Mouse (Mus musculus) neural tube, embryonic 12.5 days (tissue): Measurements from ENCODE around the gene Srebf2. TPM values are rescaled to one million over a fixed set of nuclear protein-coding genes. Genes with fewer than 3 reads are reported as not detected.
"Not testable (repeated sequence)": the region's sequence is repeated elsewhere in the genome, so short reads cannot be mapped to it uniquely, and the experiment has no call there.

ENCODE experiments used
- ATAC-seq: fragments of 200-750 bp; cut with Nextera tagmentation; 2 replicates; pipeline ENCODE4 v1.8.0; 2017; ENCODE audit warnings: low read depth, mild to moderate bottlenecking, moderate TSS enrichment, moderate library complexity; ENCODE audit not compliant: low FRiP score
- H3K27ac ChIP-seq: fragments of 300-500 bp; sonication (generic); 2 replicates; pipeline ENCODE4 v1.5.1; 2016
- H3K27me3 ChIP-seq: fragments of 300-500 bp; sonication (generic); replicated peaks from 2 replicates; pipeline ENCODE4 v1.6.1; 2016; ENCODE audit warnings: mild to moderate bottlenecking
- H3K36me3 ChIP-seq: fragments of 300-500 bp; sonication (generic); 2 replicates; pipeline ENCODE4 v1.6.1; 2016; ENCODE audit warnings: mild to moderate bottlenecking
- H3K4me1 ChIP-seq: fragments of 300-500 bp; sonication (generic); 2 replicates; pipeline ENCODE4 v1.6.1; 2016
- H3K4me2 ChIP-seq: fragments of 300-500 bp; sonication (generic); replicated peaks from 2 replicates; pipeline ENCODE4 v1.6.1; 2016; ENCODE audit warnings: mild to moderate bottlenecking
- H3K4me3 ChIP-seq: fragments of 300-500 bp; sonication (generic); 2 replicates; pipeline ENCODE4 v1.5.1; 2016
- H3K9ac ChIP-seq: fragments of 300-500 bp; sonication (generic); 2 replicates; pipeline ENCODE4 v1.6.1; 2016; ENCODE audit warnings: mild to moderate bottlenecking
- H3K9me3 ChIP-seq: fragments of 300-500 bp; sonication (generic); 2 replicates; pipeline ENCODE4 v1.6.1; 2016; ENCODE audit warnings: mild to moderate bottlenecking
- WGBS: fragments of 180-500 bp; shearing (Covaris S2); methylation state at CpG from one replicate; pipeline ENCODE4 v1.1.7; 2016; 5-methylcytosine and 5-hydroxymethylcytosine counted together
- polyA plus RNA-seq: library from polyadenylated mRNA; unstranded; fragments of >200 nt; fragmentation: Nextera tagmentation; extraction: Ambion mirVana; gene quantifications from 2 replicates; pipeline ENCODE4 v1.2.1, GENCODE M21; 2016

Srebf2 gene
- 238 and 239 TPM in 2 replicates for polyA plus RNA-seq

- ATAC-seq, result peak; percentile 96
These were observed at the start of gene Srebf2 for GRCm38 (mm10) chr15:82146770-82147610. Gene Srebf2, plus strand, starts transcription at chr15:82147181.

GRCm38 (mm10) chr15:82106953-82107555, 39.9 kb upstream of the Srebf2 start:
- H3K4me3 ChIP-seq, result no peak overlapping the region

More at GRCm38 (mm10) chr15:82146770-82147610, at the start of gene Srebf2:
- Histone ChIP-seq H3K4me2 (peak within 1 kb of the TSS; percentile 84), H3K9ac (peak within 1 kb of the TSS; percentile 84), H3K27ac (peak within 1 kb of the TSS; percentile 94), H3K4me3 (peak within 1 kb of the TSS; percentile 77), H3K4me1 (peaks cover 31% of the 10 kb centered on the region), H3K36me3 (peaks cover 5% of the 10 kb centered on the region; the same call in 1 of the 2 replicates), H3K27me3 (no peaks in the 10 kb centered on the region), H3K9me3 (no peaks in the 10 kb centered on the region)
- WGBS, result under 1% methylated on average over 77 of the region's 79 CpGs

GRCm38 (mm10) chr15:82120544-82120943, 26.4 kb upstream of the Srebf2 start:
- Histone ChIP-seq H3K9ac (no peak overlapping the region), H3K9me3 (no peaks in the 10 kb centered on the region), H3K27me3 (0 out of 2 replicates have a peak, but pooled peaks cover 5% of the 10 kb centered on the region), H3K36me3 (no peaks in the 10 kb centered on the region), H3K27ac (no peak overlapping the region), H3K4me2 (no peak overlapping the region), H3K4me1 (no peaks in the 10 kb centered on the region), H3K4me3 (no peak overlapping the region)
- WGBS, result 84% methylated on average over 8 of the region's 8 CpGs
- ATAC-seq, result no peak

More at GRCm38 (mm10) chr15:82106953-82107555, 39.9 kb upstream of the Srebf2 start:
- H3K36me3 ChIP-seq, result no peaks in the 10 kb centered on the region
- H3K27ac ChIP-seq, result no peak overlapping the region
- H3K4me2 ChIP-seq, result no peak overlapping the region
- H3K9me3 ChIP-seq, result no peaks in the 10 kb centered on the region
- H3K4me1 ChIP-seq, result no peaks in the 10 kb centered on the region
- ATAC-seq, result no peak
- no peak overlapping the region for H3K9ac ChIP-seq
- H3K27me3 ChIP-seq, result no peaks in the 10 kb centered on the region
- WGBS, result 18% methylated on average over 8 of the region's 8 CpGs

- H3K27me3 ChIP-seq, H3K4me3 ChIP-seq, H3K9me3 ChIP-seq, ATAC-seq, H3K4me1 ChIP-seq, H3K9ac ChIP-seq, H3K36me3 ChIP-seq, H3K27ac ChIP-seq: not testable (repeated sequence)
- WGBS, result 80% methylated on average over 4 of the region's 4 CpGs
- H3K4me2 ChIP-seq, result peak overlapping the region; percentile 81; the same call in 1 of the 2 replicates
These were observed 20.3 kb upstream of the Srebf2 start for GRCm38 (mm10) chr15:82126690-82127089.

- ATAC-seq, result peak; percentile 99
- H3K36me3 ChIP-seq, result peaks cover 6% of the 10 kb centered on the region; the same call in 1 of the 2 replicates
- H3K4me1 ChIP-seq, result peaks cover 10% of the 10 kb centered on the region; the same call in 1 of the 2 replicates
- H3K27ac ChIP-seq, result no peak within 1 kb of the TSS
- H3K27me3 ChIP-seq, result 0 out of 2 replicates have a peak, but pooled peaks cover 5% of the 10 kb centered on the region
- peak within 1 kb of the TSS; percentile 77 for H3K9ac ChIP-seq
- H3K4me3 ChIP-seq, result peak within 1 kb of the TSS; percentile 75
- WGBS, result 2% methylated on average over 74 of the region's 74 CpGs
- H3K4me2 ChIP-seq, result peak within 1 kb of the TSS; percentile 81
- H3K9me3 ChIP-seq, result no peaks in the 10 kb centered on the region
These were observed 19.3 kb upstream of the Srebf2 start, which contains the start of gene Ccdc134 for GRCm38 (mm10) chr15:82127426-82128374. Gene Ccdc134, plus strand, starts transcription at chr15:82127922.

GRCm38 (mm10) chr15:82128398-82128797, 18.6 kb upstream of the Srebf2 start:
- Histone ChIP-seq H3K36me3 (peaks cover 6% of the 10 kb centered on the region; the same call in 1 of the 2 replicates), H3K27ac (no peak overlapping the region), H3K27me3 (0 out of 2 replicates have a peak, but pooled peaks cover 5% of the 10 kb centered on the region), H3K4me2 (peak overlapping the region; percentile 81), H3K9me3 (no peaks in the 10 kb centered on the region), H3K9ac (peak overlapping the region; percentile 77), H3K4me3 (peak overlapping the region; percentile 75), H3K4me1 (peaks cover 10% of the 10 kb centered on the region; the same call in 1 of the 2 replicates)
- peak; percentile 1; the same call in 1 of the 2 replicates for ATAC-seq
- WGBS, result 1% methylated on average over 5 of the region's 5 CpGs

- 65% methylated on average over 7 of the region's 7 CpGs for WGBS
- H3K27ac ChIP-seq, result no peak overlapping the region
- H3K4me2 ChIP-seq, result no peak overlapping the region
- peaks cover 6% of the 10 kb centered on the region; the same call in 1 of the 2 replicates for H3K36me3 ChIP-seq
- H3K4me3 ChIP-seq, result no peak overlapping the region
- no peaks in the 10 kb centered on the region for H3K27me3 ChIP-seq
- H3K9me3 ChIP-seq, result no peaks in the 10 kb centered on the region
- H3K9ac ChIP-seq, result no peak overlapping the region
- peaks cover 10% of the 10 kb centered on the region; the same call in 1 of the 2 replicates for H3K4me1 ChIP-seq
- ATAC-seq, result no peak
These were observed 16.4 kb upstream of the Srebf2 start for GRCm38 (mm10) chr15:82130599-82130998.

GRCm38 (mm10) chr15:82135372-82135771, 11.6 kb upstream of the Srebf2 start:
- no peaks in the 10 kb centered on the region for H3K27me3 ChIP-seq
- H3K36me3 ChIP-seq, result peaks cover 6% of the 10 kb centered on the region; the same call in 1 of the 2 replicates
- H3K9me3 ChIP-seq, result no peaks in the 10 kb centered on the region
- H3K4me2 ChIP-seq, result no peak overlapping the region
- no peak overlapping the region for H3K27ac ChIP-seq
- H3K4me1 ChIP-seq, result no peaks in the 10 kb centered on the region
- no peak overlapping the region for H3K9ac ChIP-seq
- WGBS, result 90% methylated on average over 4 of the region's 4 CpGs
- H3K4me3 ChIP-seq, result no peak overlapping the region
- ATAC-seq, result no peak

- WGBS, result 61% methylated on average over 4 of the region's 4 CpGs
- H3K36me3 ChIP-seq, result peaks cover 12% of the 10 kb centered on the region
- no peak for ATAC-seq
- no peaks in the 10 kb centered on the region for H3K4me1 ChIP-seq
- no peaks in the 10 kb centered on the region for H3K9me3 ChIP-seq
- no peak overlapping the region for H3K4me2 ChIP-seq
- H3K27ac ChIP-seq, result no peak overlapping the region
- H3K9ac ChIP-seq, result no peak overlapping the region
- H3K4me3 ChIP-seq, result no peak overlapping the region
- no peaks in the 10 kb centered on the region for H3K27me3 ChIP-seq
These were observed 8.4 kb upstream of the Srebf2 start for GRCm38 (mm10) chr15:82138565-82138964.

GRCm38 (mm10) chr15:82139196-82139595, 7.8 kb upstream of the Srebf2 start:
- Histone ChIP-seq H3K27ac (no peak overlapping the region), H3K36me3 (peaks cover 12% of the 10 kb centered on the region), H3K9me3 (no peaks in the 10 kb centered on the region), H3K4me1 (no peaks in the 10 kb centered on the region), H3K4me2 (no peak overlapping the region), H3K4me3 (no peak overlapping the region), H3K9ac (no peak overlapping the region), H3K27me3 (no peaks in the 10 kb centered on the region)
- ATAC-seq, result no peak
- 91% methylated on average over 8 of the region's 8 CpGs for WGBS

GRCm38 (mm10) chr15:82140355-82140754, 6.6 kb upstream of the Srebf2 start:
- no peaks in the 10 kb centered on the region for H3K9me3 ChIP-seq
- H3K27me3 ChIP-seq, result no peaks in the 10 kb centered on the region
- no peak overlapping the region for H3K27ac ChIP-seq
- 0 out of 2 replicates have a peak, but pooled peaks cover 1% of the 10 kb centered on the region for H3K4me1 ChIP-seq
- H3K9ac ChIP-seq, result no peak overlapping the region
- ATAC-seq, result no peak
- 92% methylated on average over 3 of the region's 3 CpGs for WGBS
- no peak overlapping the region for H3K4me3 ChIP-seq
- H3K36me3 ChIP-seq, result peaks cover 12% of the 10 kb centered on the region
- no peak overlapping the region for H3K4me2 ChIP-seq
